Mouse (Mus musculus) forebrain, postnatal 0 days (tissue): ENCODE data around the gene Hephl1. TPM values are rescaled to one million over a fixed set of nuclear protein-coding genes. Genes with fewer than 3 reads are reported as not detected.

ENCODE experiments used
- ATAC-seq: fragments of 200-750 bp; cut with Nextera tagmentation; 2 replicates; pipeline ENCODE4 v1.8.0; 2017; ENCODE audit warnings: mild to moderate bottlenecking, moderate library complexity
- DNase-seq: peaks from one replicate; pipeline ENCODE4 v3.0.0-alpha.2; 2015
- H3K27ac ChIP-seq: fragments of 300-500 bp; sonication (generic); 2 replicates; pipeline ENCODE4 v1.5.1; 2014; ENCODE audit warnings: low read depth, mild to moderate bottlenecking, antibody characterized with exemption, low read length, moderate library complexity, mixed read lengths
- H3K27me3 ChIP-seq: fragments of 300-500 bp; sonication (generic); 2 replicates; pipeline ENCODE4 v1.6.1; 2014; ENCODE audit warnings: mild to moderate bottlenecking, low read length, mixed read lengths; ENCODE audit not compliant: insufficient read depth
- H3K36me3 ChIP-seq: fragments of 300-500 bp; sonication (generic); 2 replicates; pipeline ENCODE4 v1.6.1; 2014; ENCODE audit warnings: mild to moderate bottlenecking, moderate library complexity; ENCODE audit not compliant: insufficient read depth
- H3K4me1 ChIP-seq: fragments of 300-500 bp; sonication (generic); 2 replicates; pipeline ENCODE4 v1.6.1; 2014; ENCODE audit warnings: antibody characterized with exemption; ENCODE audit not compliant: insufficient read depth
- H3K4me2 ChIP-seq: fragments of 300-500 bp; sonication (generic); 2 replicates; pipeline ENCODE4 v1.6.1; 2014; ENCODE audit warnings: low read depth, mild to moderate bottlenecking, moderate library complexity
- H3K4me3 ChIP-seq: fragments of 300-500 bp; sonication (generic); 2 replicates; pipeline ENCODE4 v1.5.1; 2014; ENCODE audit warnings: low read depth, low read length, mixed read lengths
- H3K9ac ChIP-seq: fragments of 300-500 bp; sonication (generic); 2 replicates; pipeline ENCODE4 v1.6.1; 2014; ENCODE audit warnings: mild to moderate bottlenecking
- H3K9me3 ChIP-seq: fragments of 300-500 bp; sonication (generic); 2 replicates; pipeline ENCODE4 v1.6.1; 2016; ENCODE audit warnings: low read length
- CTCF ChIP-seq: sonication (generic); IDR thresholded peaks from 2 replicates; pipeline ENCODE4 v1.5.1; 2016; ENCODE audit warnings: antibody characterized with exemption, control low read depth, low read depth
- WGBS: fragments of 180-500 bp; shearing (Covaris S2); extraction: QIAGEN DNeasy Blood & Tissue Kit; methylation state at CpG from one replicate; pipeline ENCODE4 v1.1.7; 2014; 5-methylcytosine and 5-hydroxymethylcytosine counted together
- polyA plus RNA-seq: library from polyadenylated mRNA; unstranded; fragments of >200 nt; fragmentation: Nextera tagmentation; extraction: Ambion mirVana; gene quantifications from 2 replicates; pipeline ENCODE4 v1.2.1, GENCODE M21; 2015
- total RNA-seq: library from RNA; depleted of rRNA; stranded (reverse); fragments of >200 nt; gene quantifications from 2 replicates; pipeline ENCODE4 v1.2.3, GENCODE M21; 2014

The Hephl1 gene
- total and polyA plus RNA-seq, 2 experiments from 2014 or later: not detected

DNA sequence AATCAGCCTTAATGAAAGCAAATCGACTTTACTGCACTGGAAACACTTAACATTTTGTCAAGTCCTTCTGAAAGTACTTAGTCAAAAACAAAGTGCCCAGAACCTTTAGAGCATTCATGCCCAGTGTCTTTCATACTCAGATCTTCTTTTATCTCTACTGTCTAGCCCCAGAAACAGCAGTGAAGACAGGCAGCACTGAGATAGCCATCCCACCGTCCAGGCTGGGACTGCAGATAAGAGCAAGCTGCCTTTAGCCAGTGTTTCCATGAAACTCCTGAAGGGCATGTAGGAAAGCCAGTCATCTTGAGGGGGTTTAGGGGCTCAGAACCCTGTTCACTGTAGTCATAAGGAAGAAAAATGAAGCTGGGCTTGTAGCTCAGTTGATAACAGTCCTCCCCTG, 14.7 kb downstream of the Hephl1 start:
- Histone ChIP-seq H3K9ac (no peak overlapping the region), H3K4me3 (no peak overlapping the region), H3K4me1 (no peaks in the 10 kb centered on the region), H3K9me3 (no peaks in the 10 kb centered on the region), H3K27ac (no peak overlapping the region), H3K4me2 (no peak overlapping the region), H3K36me3 (no peaks in the 10 kb centered on the region), H3K27me3 (no peaks in the 10 kb centered on the region)
- WGBS: 77% methylated on average over 2 of the region's 2 CpGs
- ATAC-seq (no peak), DNase-seq (no peak)
- no peak for TF ChIP-seq CTCF

DNA sequence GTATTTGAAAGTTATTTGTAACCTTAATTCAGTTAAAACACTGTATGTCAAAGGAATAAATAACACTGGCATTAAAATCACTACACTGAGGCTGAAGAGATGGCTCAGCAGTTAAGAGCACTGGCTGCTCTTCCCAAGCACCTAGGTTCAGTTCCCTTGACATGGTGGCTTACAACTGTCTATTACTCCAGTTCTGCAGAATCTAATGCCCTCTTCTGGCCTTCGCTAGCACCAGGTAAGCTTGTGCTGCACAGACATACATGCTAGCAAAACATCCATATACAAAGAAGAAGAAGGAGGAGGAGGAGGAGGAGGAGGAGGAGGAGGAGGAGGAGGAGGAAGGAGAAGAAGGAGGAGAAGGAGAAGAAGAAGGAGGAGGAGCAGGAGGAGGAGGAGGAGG, 15.7 kb downstream of the Hephl1 start:
- H3K36me3 ChIP-seq: no peaks in the 10 kb centered on the region
- H3K9me3 ChIP-seq: no peaks in the 10 kb centered on the region
- 82% methylated on average over 1 of the region's 1 CpGs for WGBS
- ATAC-seq (no peak), DNase-seq (no peak)
- H3K4me1 ChIP-seq: no peaks in the 10 kb centered on the region
- H3K9ac ChIP-seq: no peak overlapping the region
- no peak overlapping the region for H3K4me3 ChIP-seq
- H3K27me3 ChIP-seq: no peaks in the 10 kb centered on the region
- no peak overlapping the region for H3K4me2 ChIP-seq
- TF ChIP-seq CTCF: no peak
- H3K27ac ChIP-seq: no peak overlapping the region

- Histone ChIP-seq H3K4me2 (no peak overlapping the region), H3K36me3 (no peaks in the 10 kb centered on the region), H3K27ac (no peak overlapping the region), H3K4me1 (no peaks in the 10 kb centered on the region), H3K4me3 (no peak overlapping the region), H3K9me3 (no peaks in the 10 kb centered on the region), H3K27me3 (no peaks in the 10 kb centered on the region), H3K9ac (no peak overlapping the region)
- no peak for ATAC-seq
- no peak for DNase-seq
- WGBS: 75% methylated on average over 3 of the region's 3 CpGs
- no peak for TF ChIP-seq CTCF
These were observed 16.7 kb downstream of the Hephl1 start for GRCm38 (mm10) chr9:15095206-15095605.

DNA sequence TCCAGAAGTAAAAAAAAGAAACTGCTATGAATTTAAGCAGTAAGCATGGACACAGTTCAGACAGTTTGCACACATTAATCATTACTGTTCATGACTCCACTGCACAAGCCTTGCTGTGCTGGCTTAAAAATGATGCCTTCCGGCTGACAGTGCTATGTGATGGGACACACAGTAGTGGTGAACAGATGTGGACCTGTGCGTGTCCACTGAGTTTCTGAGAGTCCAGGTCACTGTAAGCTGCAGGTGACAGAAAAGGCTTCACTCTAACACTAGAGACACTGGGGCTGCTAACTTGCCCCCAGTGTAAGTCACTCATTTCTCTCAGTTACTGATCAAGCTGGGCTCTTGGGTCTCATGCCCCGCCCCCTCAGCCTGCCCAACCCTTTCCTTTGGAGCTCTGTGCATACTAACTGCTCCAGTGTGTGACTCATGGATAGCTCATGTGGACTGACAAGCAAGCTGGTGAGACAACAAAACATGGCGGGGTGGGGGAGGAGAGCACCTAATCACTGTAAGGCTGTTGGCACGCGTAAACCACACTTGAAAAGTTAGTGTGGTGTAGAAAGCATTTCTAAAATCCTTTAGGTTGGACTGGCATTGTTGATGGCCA, 43.1 kb downstream of the Hephl1 start:
- H3K27ac ChIP-seq: no peak overlapping the region
- TF ChIP-seq CTCF: no peak
- WGBS: 78% methylated on average over 6 of the region's 6 CpGs
- no peaks in the 10 kb centered on the region for H3K27me3 ChIP-seq
- DNase-seq (no peak), ATAC-seq (no peak)
- H3K36me3 ChIP-seq: no peaks in the 10 kb centered on the region
- no peak overlapping the region for H3K4me3 ChIP-seq
- H3K4me1 ChIP-seq: no peaks in the 10 kb centered on the region
- H3K9me3 ChIP-seq: no peaks in the 10 kb centered on the region
- no peak overlapping the region for H3K9ac ChIP-seq
- H3K4me2 ChIP-seq: no peak overlapping the region

DNA sequence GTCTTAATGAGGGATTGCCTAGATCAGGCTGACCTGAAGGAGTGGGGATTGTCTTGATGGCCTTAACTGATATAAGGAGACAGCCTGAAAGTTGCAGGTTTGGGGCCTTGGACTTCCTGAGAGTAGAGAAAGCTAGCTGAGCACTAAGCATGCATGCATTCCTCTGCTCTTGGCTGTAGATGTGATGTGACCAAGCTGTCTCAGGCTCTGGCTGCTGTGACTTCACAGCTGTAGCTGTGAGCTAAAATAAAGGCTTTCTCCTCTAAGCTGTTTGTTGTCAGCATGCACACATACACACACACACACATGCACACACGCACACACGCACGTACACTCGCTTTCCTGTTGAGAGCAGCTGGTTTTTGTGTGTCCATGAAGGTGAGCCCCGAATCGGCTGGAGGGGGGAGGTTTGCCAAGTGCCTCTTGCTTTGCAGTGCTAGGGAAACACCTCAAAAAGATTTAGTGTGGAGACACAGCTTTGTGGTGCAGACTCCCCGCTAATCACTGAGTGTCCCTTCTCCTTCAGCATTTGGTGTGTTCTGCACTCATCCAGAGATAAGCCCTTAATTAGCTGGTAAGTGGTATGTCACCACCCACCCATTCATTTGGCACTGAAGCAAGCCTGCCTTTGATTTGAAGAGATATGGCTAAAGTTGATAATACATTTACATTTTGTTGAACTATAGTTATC, 43.8 kb downstream of the Hephl1 start:
- H3K27me3 ChIP-seq: no peaks in the 10 kb centered on the region
- no peaks in the 10 kb centered on the region for H3K36me3 ChIP-seq
- WGBS: 73% methylated on average over 7 of the region's 7 CpGs
- H3K9me3 ChIP-seq: no peaks in the 10 kb centered on the region
- no peak for TF ChIP-seq CTCF
- no peak overlapping the region for H3K27ac ChIP-seq
- H3K9ac ChIP-seq: no peak overlapping the region
- no peak overlapping the region for H3K4me2 ChIP-seq
- ATAC-seq: no peak
- H3K4me1 ChIP-seq: no peaks in the 10 kb centered on the region
- no peak overlapping the region for H3K4me3 ChIP-seq
- DNase-seq: no peak

DNA sequence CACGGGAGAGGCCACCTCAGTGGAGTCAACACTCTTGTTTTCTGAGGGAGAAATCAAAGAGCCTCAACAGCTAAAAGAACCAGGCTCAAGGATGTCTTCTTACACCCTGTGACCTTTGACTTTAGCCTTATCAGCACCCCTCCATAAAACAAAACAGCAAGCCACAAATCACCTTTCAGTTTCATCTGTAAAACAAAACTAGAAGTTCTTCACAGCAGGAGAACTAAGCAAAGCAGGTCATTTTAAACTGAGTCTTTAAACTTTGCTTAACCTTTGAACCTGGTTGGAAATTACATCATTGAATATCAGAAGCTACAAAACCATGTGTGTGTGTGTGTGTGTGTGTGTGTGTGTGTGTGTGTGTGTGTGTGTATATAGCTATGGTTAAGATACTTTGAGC, 47.7 kb downstream of the Hephl1 start:
- Histone ChIP-seq H3K4me1 (no peaks in the 10 kb centered on the region), H3K9ac (no peak overlapping the region), H3K4me2 (no peak overlapping the region), H3K36me3 (no peaks in the 10 kb centered on the region), H3K27me3 (no peaks in the 10 kb centered on the region), H3K4me3 (no peak overlapping the region), H3K27ac (no peak overlapping the region), H3K9me3 (no peaks in the 10 kb centered on the region)
- DNase-seq (no peak), ATAC-seq (no peak)
- TF ChIP-seq CTCF: no peak
- 22% methylated on average over 1 of the region's 1 CpGs for WGBS

DNA sequence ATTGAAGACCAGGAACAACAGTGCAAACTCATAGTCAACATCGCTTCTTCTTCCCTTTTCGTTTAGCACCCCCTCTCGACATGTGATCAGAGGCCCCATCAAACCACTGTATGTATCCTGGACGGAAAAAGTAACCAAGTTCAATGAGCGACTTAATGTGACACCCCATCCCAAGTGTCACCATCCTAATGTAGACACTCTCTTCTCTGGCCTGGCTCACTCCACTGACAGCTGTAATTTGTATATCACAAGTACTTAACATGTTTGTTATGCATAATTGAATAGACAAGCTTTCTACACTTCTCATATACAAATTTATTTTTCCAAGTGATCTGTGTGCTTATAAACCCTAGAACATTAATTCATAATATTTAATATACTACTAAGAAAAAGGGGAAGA, 51.1 kb downstream of the Hephl1 start:
- no peak for DNase-seq
- ATAC-seq: no peak
- no peak overlapping the region for H3K27ac ChIP-seq
- TF ChIP-seq CTCF: no peak
- H3K4me1 ChIP-seq: no peaks in the 10 kb centered on the region
- H3K4me2 ChIP-seq: no peak overlapping the region
- no peaks in the 10 kb centered on the region for H3K36me3 ChIP-seq
- H3K27me3 ChIP-seq: no peaks in the 10 kb centered on the region
- 92% methylated on average over 5 of the region's 5 CpGs for WGBS
- no peak overlapping the region for H3K4me3 ChIP-seq
- H3K9ac ChIP-seq: no peak overlapping the region
- no peaks in the 10 kb centered on the region for H3K9me3 ChIP-seq
